Mouse (Mus musculus) stomach, embryonic 15.5 days (tissue): ENCODE results near the gene Cct4. TPM values are rescaled to one million over a fixed set of nuclear protein-coding genes. Genes with fewer than 3 reads are reported as not detected.

Experiments
- ATAC-seq: fragments of 200-750 bp; cut with Nextera tagmentation; 2 replicates; pipeline ENCODE4 v1.8.0; 2017; ENCODE audit warnings: low read depth, moderate number of reproducible peaks, moderate TSS enrichment; ENCODE audit not compliant: insufficient read depth, low FRiP score
- H3K27ac ChIP-seq: fragments of 300-500 bp; sonication (generic); 2 replicates; pipeline ENCODE4 v1.5.1; 2015; ENCODE audit warnings: mild to moderate bottlenecking, inconsistent platforms
- H3K27me3 ChIP-seq: fragments of 300-500 bp; sonication (generic); replicated peaks from 2 replicates; pipeline ENCODE4 v1.6.1; 2015; ENCODE audit warnings: inconsistent platforms
- H3K36me3 ChIP-seq: fragments of 300-500 bp; sonication (generic); 2 replicates; pipeline ENCODE4 v1.6.1; 2015; ENCODE audit warnings: inconsistent platforms
- H3K4me1 ChIP-seq: fragments of 300-500 bp; sonication (generic); 2 replicates; pipeline ENCODE4 v1.6.1; 2015; ENCODE audit warnings: inconsistent platforms
- H3K4me2 ChIP-seq: fragments of 300-500 bp; sonication (generic); 2 replicates; pipeline ENCODE4 v1.6.1; 2015; ENCODE audit warnings: mild to moderate bottlenecking, inconsistent platforms
- H3K4me3 ChIP-seq: fragments of 300-500 bp; sonication (generic); replicated peaks from 2 replicates; pipeline ENCODE4 v1.5.1; 2015; ENCODE audit warnings: inconsistent platforms
- H3K9ac ChIP-seq: fragments of 300-500 bp; sonication (generic); 2 replicates; pipeline ENCODE4 v1.6.1; 2015; ENCODE audit warnings: inconsistent platforms
- H3K9me3 ChIP-seq: fragments of 300-500 bp; sonication (generic); 2 replicates; pipeline ENCODE4 v1.6.1; 2016; ENCODE audit warnings: inconsistent platforms
- WGBS: fragments of 180-500 bp; shearing (Covaris S2); methylation state at CpG from one replicate; pipeline ENCODE4 v1.1.7; 2015; 5-methylcytosine and 5-hydroxymethylcytosine counted together
- polyA plus RNA-seq: library from polyadenylated mRNA; unstranded; fragments of >200 nt; fragmentation: Nextera tagmentation; extraction: Ambion mirVana; gene quantifications from 2 replicates; pipeline ENCODE4 v1.2.1, GENCODE M21; 2015

Cct4 gene
- polyA plus RNA-seq, 1 experiment from 2014 or later = 248 TPM

GRCm38 (mm10) chr11:23013580-23014294 lies 23.4 kb downstream of the Cct4 start:
- no peak for ATAC-seq
- no peaks in the 10 kb centered on the region for H3K27me3 ChIP-seq
- no peak overlapping the region for H3K4me3 ChIP-seq
- H3K9ac ChIP-seq = no peak overlapping the region
- no peaks in the 10 kb centered on the region for H3K36me3 ChIP-seq
- H3K4me2 ChIP-seq = no peak overlapping the region
- no peak overlapping the region; the same call in 1 of the 2 replicates for H3K27ac ChIP-seq
- H3K9me3 ChIP-seq = no peaks in the 10 kb centered on the region
- no peaks in the 10 kb centered on the region for H3K4me1 ChIP-seq
- 85% methylated on average over 4 of the region's 4 CpGs for WGBS

GRCm38 (mm10) chr11:23014996-23015395 lies 24.7 kb downstream of the Cct4 start:
- no peaks in the 10 kb centered on the region for H3K27me3 ChIP-seq
- H3K9me3 ChIP-seq = no peaks in the 10 kb centered on the region
- H3K9ac ChIP-seq = no peak overlapping the region
- no peaks in the 10 kb centered on the region for H3K4me1 ChIP-seq
- no peak for ATAC-seq
- H3K27ac ChIP-seq = no peak overlapping the region
- WGBS = 70% methylated on average over 6 of the region's 6 CpGs
- H3K36me3 ChIP-seq = no peaks in the 10 kb centered on the region
- no peak overlapping the region for H3K4me3 ChIP-seq
- H3K4me2 ChIP-seq = no peak overlapping the region

- no peak overlapping the region for H3K9ac ChIP-seq
These were observed 27.6 kb downstream of the Cct4 start for GRCm38 (mm10) chr11:23017943-23018342.

GRCm38 (mm10) chr11:23020116-23020770 lies 29.9 kb downstream of the Cct4 start:
- H3K4me3 ChIP-seq = no peak overlapping the region
- H3K36me3 ChIP-seq = no peaks in the 10 kb centered on the region
- H3K4me1 ChIP-seq = no peaks in the 10 kb centered on the region
- no peak overlapping the region for H3K9ac ChIP-seq
- 74% methylated on average over 24 of the region's 24 CpGs for whole genome bisulfite sequencing
- H3K9me3 ChIP-seq = no peaks in the 10 kb centered on the region
- H3K27ac ChIP-seq = no peak overlapping the region
- ATAC-seq = no peak
- H3K27me3 ChIP-seq = no peaks in the 10 kb centered on the region
- no peak overlapping the region for H3K4me2 ChIP-seq

More at GRCm38 (mm10) chr11:23017943-23018342, 27.6 kb downstream of the Cct4 start:
- H3K4me1 ChIP-seq = no peaks in the 10 kb centered on the region
- H3K27me3 ChIP-seq = no peaks in the 10 kb centered on the region
- 93% methylated on average over 4 of the region's 4 CpGs for WGBS
- H3K4me3 ChIP-seq = no peak overlapping the region
- H3K4me2 ChIP-seq = no peak overlapping the region
- H3K9me3 ChIP-seq = no peaks in the 10 kb centered on the region
- no peak overlapping the region for H3K27ac ChIP-seq
- ATAC-seq = no peak
- H3K36me3 ChIP-seq = no peaks in the 10 kb centered on the region

GRCm38 (mm10) chr11:23020841-23021240 lies 30.5 kb downstream of the Cct4 start:
- ATAC-seq = no peak
- no peak overlapping the region for H3K9ac ChIP-seq
- no peaks in the 10 kb centered on the region for H3K4me1 ChIP-seq
- 91% methylated on average over 14 of the region's 14 CpGs for WGBS
- no peaks in the 10 kb centered on the region for H3K36me3 ChIP-seq
- H3K27ac ChIP-seq = no peak overlapping the region
- H3K4me2 ChIP-seq = no peak overlapping the region
- no peak overlapping the region for H3K4me3 ChIP-seq
- no peaks in the 10 kb centered on the region for H3K27me3 ChIP-seq
- H3K9me3 ChIP-seq = no peaks in the 10 kb centered on the region

- no peaks in the 10 kb centered on the region for H3K9me3 ChIP-seq
- H3K4me2 ChIP-seq = no peak overlapping the region
- H3K36me3 ChIP-seq = no peaks in the 10 kb centered on the region
- H3K4me3 ChIP-seq = no peak overlapping the region
- H3K27ac ChIP-seq = no peak overlapping the region
- WGBS = 86% methylated on average over 2 of the region's 2 CpGs
- no peak overlapping the region for H3K9ac ChIP-seq
- no peak for ATAC-seq
- H3K27me3 ChIP-seq = no peaks in the 10 kb centered on the region
- no peaks in the 10 kb centered on the region for H3K4me1 ChIP-seq
These were observed 32.8 kb downstream of the Cct4 start for GRCm38 (mm10) chr11:23023155-23023554.

GRCm38 (mm10) chr11:23024169-23024568 lies 33.9 kb downstream of the Cct4 start:
- Histone ChIP-seq H3K4me1 (no peaks in the 10 kb centered on the region), H3K9me3 (no peaks in the 10 kb centered on the region), H3K27me3 (no peaks in the 10 kb centered on the region), H3K4me2 (no peak overlapping the region), H3K4me3 (no peak overlapping the region), H3K27ac (no peak overlapping the region), H3K36me3 (no peaks in the 10 kb centered on the region), H3K9ac (no peak overlapping the region)
- 72% methylated on average over 3 of the region's 3 CpGs for WGBS
- no peak for ATAC-seq

- Histone ChIP-seq H3K27me3 (no peaks in the 10 kb centered on the region), H3K27ac (no peak overlapping the region), H3K4me1 (no peaks in the 10 kb centered on the region), H3K4me3 (no peak overlapping the region), H3K9me3 (no peaks in the 10 kb centered on the region), H3K9ac (no peak overlapping the region), H3K4me2 (no peak overlapping the region), H3K36me3 (no peaks in the 10 kb centered on the region)
- WGBS = 29% methylated on average over 3 of the region's 3 CpGs
- ATAC-seq = peak; percentile 70
These were observed 38.6 kb downstream of the Cct4 start for GRCm38 (mm10) chr11:23028957-23029356.

- no peak overlapping the region for H3K4me3 ChIP-seq
- WGBS = 66% methylated on average over 6 of the region's 6 CpGs
- no peak overlapping the region for H3K9ac ChIP-seq
- no peaks in the 10 kb centered on the region for H3K9me3 ChIP-seq
- no peak overlapping the region for H3K27ac ChIP-seq
- H3K4me1 ChIP-seq = no peaks in the 10 kb centered on the region
- H3K36me3 ChIP-seq = no peaks in the 10 kb centered on the region
- no peak overlapping the region for H3K4me2 ChIP-seq
- ATAC-seq = no peak
- H3K27me3 ChIP-seq = no peaks in the 10 kb centered on the region
These were observed 39.1 kb downstream of the Cct4 start for GRCm38 (mm10) chr11:23029399-23029798.

GRCm38 (mm10) chr11:23047252-23047651 lies 56.9 kb downstream of the Cct4 start:
- ATAC-seq = no peak
- Histone ChIP-seq H3K27ac (no peak overlapping the region), H3K4me2 (no peak overlapping the region), H3K36me3 (no peaks in the 10 kb centered on the region), H3K9me3 (no peaks in the 10 kb centered on the region), H3K9ac (no peak overlapping the region), H3K4me3 (no peak overlapping the region), H3K27me3 (no peaks in the 10 kb centered on the region), H3K4me1 (no peaks in the 10 kb centered on the region)
- WGBS = 51% methylated on average over 5 of the region's 5 CpGs

GRCm38 (mm10) chr11:23047663-23048582 lies 57.6 kb downstream of the Cct4 start:
- H3K4me3 ChIP-seq = 0 out of 2 replicates have a peak overlapping the region, but pooled peaks have one; percentile 1
- WGBS = 26% methylated on average over 20 of the region's 20 CpGs
- ATAC-seq = no peak

GRCm38 (mm10) chr11:23049642-23050041 lies 59.3 kb downstream of the Cct4 start:
- H3K4me3 ChIP-seq = no peak overlapping the region
- no peaks in the 10 kb centered on the region for H3K4me1 ChIP-seq
- H3K27me3 ChIP-seq = no peaks in the 10 kb centered on the region
- H3K4me2 ChIP-seq = no peak overlapping the region
- no peak overlapping the region for H3K27ac ChIP-seq
- no peaks in the 10 kb centered on the region for H3K9me3 ChIP-seq
- no peak overlapping the region for H3K9ac ChIP-seq
- H3K36me3 ChIP-seq = no peaks in the 10 kb centered on the region
- no peak for ATAC-seq

More at GRCm38 (mm10) chr11:23047663-23048582, 57.6 kb downstream of the Cct4 start:
- Histone ChIP-seq H3K4me2 (peak overlapping the region; percentile 2; the same call in 1 of the 2 replicates), H3K4me1 (no peaks in the 10 kb centered on the region), H3K9ac (no peak overlapping the region), H3K36me3 (no peaks in the 10 kb centered on the region), H3K27me3 (no peaks in the 10 kb centered on the region), H3K9me3 (no peaks in the 10 kb centered on the region), H3K27ac (no peak overlapping the region)
